In the genomic region with DNA sequence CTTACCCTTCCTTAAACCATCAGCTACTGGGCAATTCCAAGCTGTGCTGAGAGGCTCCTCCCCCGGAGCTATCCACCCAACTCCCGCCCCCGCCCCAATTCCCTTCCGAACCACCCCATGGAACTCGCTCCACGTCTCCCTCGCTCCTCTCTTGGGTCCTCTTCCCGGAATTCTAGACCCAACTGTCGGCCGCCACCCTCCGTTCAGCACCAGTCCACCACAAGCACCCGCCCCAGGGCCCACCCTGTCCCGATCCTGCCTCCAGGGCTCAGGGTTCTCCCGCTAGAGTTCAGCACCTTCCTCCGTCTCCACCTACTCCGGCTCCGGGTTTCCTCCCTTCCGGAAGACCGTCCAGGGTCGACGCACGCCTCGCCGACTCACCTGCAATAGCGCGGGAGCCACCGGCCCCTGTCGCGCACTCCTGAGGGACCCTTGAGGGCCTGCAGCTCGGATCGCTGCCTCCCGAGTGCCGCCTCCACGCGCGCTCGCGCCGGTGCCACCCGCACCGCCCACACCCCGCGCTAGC, we compare ENCODE assay signal across 7 mouse cellular contexts. TPM values are rescaled to one million over a fixed set of nuclear protein-coding genes. Genes with fewer than 3 reads are reported as not detected.
DNase-seq lines count a peak whose midpoint lies in the region; ATAC-seq and TF ChIP-seq lines count a peak whose summit lies in the region.

No protein-coding gene starts in this region.

- TF ChIP-seq POLR2A in liver, adult 2 months (IDR thresholded peaks at IDR 0.05; ENCODE audit: extremely low read depth, insufficient read depth, low read length): no peak
- TF ChIP-seq POLR2A in bone marrow, adult 2 months (IDR thresholded peaks at IDR 0.05; ENCODE audit: borderline replicate concordance, control insufficient read depth, low read depth, low read length): no peak

- no peak for TF ChIP-seq EP300 in heart, postnatal 0 days (IDR thresholded peaks at IDR 0.05; ENCODE audit: low read depth)
- no peak for TF ChIP-seq EP300 in liver, postnatal 0 days (IDR thresholded peaks at IDR 0.05; ENCODE audit: low read depth)

- H3K27ac ChIP-seq in liver, adult 2 months (replicated peaks; ENCODE audit: insufficient read depth, low read depth, low read length): peak overlapping the region; percentile 29
- H3K27ac ChIP-seq in bone marrow, adult 2 months (ENCODE audit: control insufficient read depth, insufficient read depth, low read depth, low read length, poor library complexity): no peak overlapping the region; the same call in 1 of the 2 replicates
- H3K27ac ChIP-seq in heart, postnatal 0 days (ENCODE audit: low read depth): peak overlapping the region; percentile 33
- H3K27ac ChIP-seq in liver, postnatal 0 days (ENCODE audit: low read depth): peak overlapping the region; percentile 86

- peaks cover 25% of the 10 kb centered on the region for H3K79me2 ChIP-seq in liver, adult 2 months (ENCODE audit: control insufficient read depth, insufficient read depth, low read length)

- peak overlapping the region; percentile 81 for H3K9ac ChIP-seq in liver, adult 2 months (ENCODE audit: low read depth, low read length)
- peak overlapping the region; percentile 43; the same call in 1 of the 2 replicates for H3K9ac ChIP-seq in heart, postnatal 0 days (replicated peaks; ENCODE audit: low read depth, low read length)
- H3K9ac ChIP-seq in liver, postnatal 0 days (replicated peaks): peak overlapping the region; percentile 67

- peak; percentile 54 for DNase-seq in liver, adult 2 months (ENCODE audit: extremely low read depth, low read depth, low spot score)
- DNase-seq in liver: no peak
- no peak for DNase-seq in heart, postnatal 0 days (ENCODE audit: low spot score)
- no peak for DNase-seq in liver, postnatal 0 days
- peak; percentile 90 for DNase-seq in yolk sac, embryonic 10.5 days (ENCODE audit: low spot score)
- DNase-seq in ovary, postnatal 10 days (ENCODE audit: low spot score): no peak

- H3K27me3 ChIP-seq in liver, adult 2 months (ENCODE audit: control insufficient read depth, insufficient read depth, low read length): no peaks in the 10 kb centered on the region
- 0 out of 2 replicates have a peak, but pooled peaks cover 4% of the 10 kb centered on the region for H3K27me3 ChIP-seq in heart, postnatal 0 days (ENCODE audit: control insufficient read depth, insufficient read depth, low read length)
- H3K27me3 ChIP-seq in liver, postnatal 0 days (ENCODE audit: insufficient read depth, low read length): peaks cover 9% of the 10 kb centered on the region

- no peak for TF ChIP-seq CTCF in liver, adult 2 months (IDR thresholded peaks at IDR 0.05; ENCODE audit: low read depth, low read length)
- TF ChIP-seq CTCF in bone marrow, adult 2 months (IDR thresholded peaks at IDR 0.05; ENCODE audit: control insufficient read depth, insufficient read depth, low read length): no peak
- no peak for TF ChIP-seq CTCF in heart, postnatal 0 days (IDR thresholded peaks at IDR 0.05; ENCODE audit: low read depth)
- no peak for TF ChIP-seq CTCF in liver, postnatal 0 days (IDR thresholded peaks at IDR 0.05; ENCODE audit: low read depth)

- under 1% methylated on average over 43 of the region's 43 CpGs for WGBS in liver, adult 2 months
- 0% methylated on average over 42 of the region's 43 CpGs for WGBS in bone marrow, adult 2 months
- under 1% methylated on average over 42 of the region's 43 CpGs for WGBS in heart, postnatal 0 days
- WGBS in liver, postnatal 0 days (ENCODE audit: insufficient replicate concordance): 2% methylated on average over 42 of the region's 43 CpGs

- H3K4me2 ChIP-seq in heart, postnatal 0 days (ENCODE audit: low read depth, low read length): peak overlapping the region; percentile 87
- peak overlapping the region; percentile 84 for H3K4me2 ChIP-seq in liver, postnatal 0 days (ENCODE audit: low read depth, low read length)

- no peaks in the 10 kb centered on the region for H3K9me3 ChIP-seq in heart, postnatal 0 days (replicated peaks; ENCODE audit: control insufficient read depth, low read length)
- no peaks in the 10 kb centered on the region for H3K9me3 ChIP-seq in liver, postnatal 0 days (ENCODE audit: low read length)

- H3K4me3 ChIP-seq in liver, adult 2 months (ENCODE audit: insufficient read depth, low read depth, low read length): peak overlapping the region; percentile 76
- H3K4me3 ChIP-seq in bone marrow, adult 2 months (replicated peaks; ENCODE audit: control insufficient read depth, low read depth, low read length): peak overlapping the region; percentile 62
- peak overlapping the region; percentile 67 for H3K4me3 ChIP-seq in heart, postnatal 0 days (ENCODE audit: low read depth, low read length)
- peak overlapping the region; percentile 73 for H3K4me3 ChIP-seq in liver, postnatal 0 days (ENCODE audit: low read depth, low read length)

- peaks cover 46% of the 10 kb centered on the region for H3K4me1 ChIP-seq in liver, adult 2 months (ENCODE audit: control insufficient read depth, insufficient read depth, low read length)
- H3K4me1 ChIP-seq in bone marrow, adult 2 months (ENCODE audit: control insufficient read depth, insufficient read depth, low read length): peaks cover 4% of the 10 kb centered on the region
- 0 out of 2 replicates have a peak, but pooled peaks cover 5% of the 10 kb centered on the region for H3K4me1 ChIP-seq in heart, postnatal 0 days (ENCODE audit: control insufficient read depth, insufficient read depth)
- peaks cover 52% of the 10 kb centered on the region for H3K4me1 ChIP-seq in liver, postnatal 0 days (ENCODE audit: insufficient read depth)

- no peaks in the 10 kb centered on the region for H3K36me3 ChIP-seq in liver, adult 2 months (ENCODE audit: control insufficient read depth, insufficient read depth, low read length)
- H3K36me3 ChIP-seq in heart, postnatal 0 days (replicated peaks; ENCODE audit: control insufficient read depth, insufficient read depth, low read length): no peaks in the 10 kb centered on the region
- no peaks in the 10 kb centered on the region for H3K36me3 ChIP-seq in liver, postnatal 0 days (replicated peaks; ENCODE audit: insufficient read depth, low read length)

- peak; percentile 34 for ATAC-seq in heart, postnatal 0 days (ENCODE audit: insufficient read depth, low read depth)
- peak; percentile 56 for ATAC-seq in liver, postnatal 0 days

RNA-seq across cellular contexts. Expression of gene Baiap2, which starts 0.3 kb away (rescaled TPM):
- 11.6 and 16.2 TPM in 2 replicates for total RNA-seq in liver, adult 2 months (2014; rRNA removed)
- 45.6 and 59.4 TPM in 2 replicates for polyA plus RNA-seq in liver, adult 2 months (2012; rRNA removed)
- 5.7 and 7.9 TPM in 2 replicates for polyA plus RNA-seq in bone marrow, adult 2 months (2011; ENCODE audit: insufficient read depth, insufficient read length, low replicate concordance, missing spikeins)
- 16.1 and 22.0 TPM in 2 replicates for total RNA-seq in heart, postnatal 0 days (2014; rRNA removed; ENCODE audit: low replicate concordance)
- 7.8 and 8.2 TPM in 2 replicates for polyA plus RNA-seq in heart, postnatal 0 days (2015; fragmentation: Nextera tagmentation; extraction: Ambion mirVana)
- polyA plus RNA-seq in liver, postnatal 0 days (2015; fragmentation: Nextera tagmentation; extraction: Ambion mirVana): 20.8 and 21.3 TPM in 2 replicates

RNA-seq across cellular contexts. Expression of gene Chmp6, which starts 29.0 kb away (rescaled TPM):
- 20.6 and 21.6 TPM in 2 replicates for total RNA-seq in liver, adult 2 months (2014; rRNA removed)
- polyA plus RNA-seq in liver, adult 2 months (2012; rRNA removed): 34.2 and 34.9 TPM in 2 replicates
- polyA plus RNA-seq in bone marrow, adult 2 months (2011; ENCODE audit: insufficient read depth, insufficient read length, low replicate concordance, missing spikeins): 16.1 and 18.5 TPM in 2 replicates
- total RNA-seq in heart, postnatal 0 days (2014; rRNA removed; ENCODE audit: low replicate concordance): 57.7 and 66.6 TPM in 2 replicates
- polyA plus RNA-seq in heart, postnatal 0 days (2015; fragmentation: Nextera tagmentation; extraction: Ambion mirVana): 60.1 and 65.2 TPM in 2 replicates
- polyA plus RNA-seq in liver, postnatal 0 days (2015; fragmentation: Nextera tagmentation; extraction: Ambion mirVana): 28.0 and 30.5 TPM in 2 replicates

Comparison
In these comparisons a context has a peak if more than half of its experiments do, and no peak if none do; other contexts are left out.
1. DNase-seq: peak in liver, adult 2 months (single experiment) and yolk sac, embryonic 10.5 days (single experiment); none in liver (single experiment), heart, postnatal 0 days (single experiment), liver, postnatal 0 days (single experiment) and ovary, postnatal 10 days (single experiment).
2. Peak in every context shown above with its lines, with median percentiles within 50 percentile points of each other: H3K4me3 ChIP-seq and H3K9ac ChIP-seq.